Mouse (Mus musculus) induced T-regulatory cell, adult 2 months (primary cell): ENCODE measurements around the gene Fam45a.
A peak's percentile ranks its signal among the peaks of the same experiment; 100 is the strongest.
"Not testable (repeated sequence)": the region's sequence is repeated elsewhere in the genome, so short reads cannot be mapped to it uniquely, and the experiment has no call there.

ENCODE experiments used
- DNase-seq: peaks from one replicate; pipeline ENCODE4 v3.0.0-alpha.2; 2012; ENCODE audit warnings: low read depth

The Fam45a gene

GRCm38 (mm10) chr19:60845731-60846130 lies 34.3 kb downstream of the Fam45a start:
- no peak for DNase-seq

DNA sequence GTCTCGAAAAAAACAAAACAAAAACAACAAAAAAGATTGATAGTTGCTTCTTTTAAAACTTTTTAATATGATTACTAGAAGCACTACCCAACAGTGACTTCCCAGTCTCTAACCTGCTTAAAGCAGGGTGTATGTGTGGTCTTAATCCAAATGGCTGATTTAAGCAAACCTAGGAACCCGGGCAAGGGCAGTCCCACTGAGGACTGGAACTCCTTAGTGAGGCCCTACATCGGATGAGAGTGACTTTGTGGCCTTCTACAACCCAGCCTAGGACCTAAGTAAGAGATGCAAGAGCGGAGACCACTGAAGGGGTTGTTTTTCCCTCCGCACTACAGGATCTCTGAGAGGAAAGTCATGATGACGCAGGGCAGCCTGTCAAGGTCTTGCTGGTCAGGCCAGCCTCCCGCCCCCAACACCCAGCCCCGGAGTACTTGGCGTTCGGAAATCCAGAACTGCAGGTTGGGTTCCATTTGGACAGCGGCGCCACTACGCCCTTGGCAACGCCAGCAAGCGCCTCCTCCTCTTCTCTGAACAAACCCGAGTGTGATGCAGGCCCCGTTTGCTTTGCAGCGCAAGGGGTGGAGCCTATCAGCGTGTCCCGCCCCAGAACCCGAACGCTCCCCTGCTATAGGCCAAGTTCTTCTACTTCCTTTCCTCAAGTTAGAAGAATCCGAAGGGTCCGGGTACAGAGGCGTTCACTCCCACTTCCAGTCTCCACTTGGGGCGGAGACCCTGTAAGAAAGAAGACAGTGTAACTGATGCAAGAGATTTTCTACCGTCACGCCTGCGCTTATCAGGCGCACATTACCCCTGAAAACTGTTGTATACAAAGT lies 49.7 kb downstream of the Fam45a start, which contains the start of gene Sfxn4:
Sfxn4 (minus strand) TSS at position 612 of the 833 bp plus-strand sequence.
- DNase-seq: peak; percentile 94

- DNase-seq: not testable (repeated sequence)
These were observed 54.8 kb downstream of the Fam45a start for GRCm38 (mm10) chr19:60866169-60866568.

GRCm38 (mm10) chr19:60870489-60870888 lies 59.1 kb downstream of the Fam45a start:
- peak; percentile 37 for DNase-seq

DNA sequence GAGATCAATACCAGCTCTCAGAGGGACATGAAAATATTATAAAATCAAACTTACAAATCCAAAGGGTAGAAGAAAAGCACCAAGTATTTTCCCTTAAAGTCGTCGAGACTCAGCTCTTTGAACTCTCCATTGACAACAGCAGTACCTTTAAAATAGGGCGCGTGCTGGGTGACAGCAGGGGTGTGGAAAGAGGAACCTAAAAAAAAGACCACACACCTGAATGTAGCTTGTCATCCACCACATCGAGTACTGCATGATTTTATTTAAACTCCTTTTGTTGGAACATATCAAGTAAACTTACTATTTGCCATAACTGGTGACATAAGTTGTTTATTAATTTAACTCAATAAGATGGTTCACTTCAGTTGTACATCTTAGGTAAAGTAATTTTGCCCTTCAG lies 60.0 kb downstream of the Fam45a start:
- DNase-seq: no peak

DNA sequence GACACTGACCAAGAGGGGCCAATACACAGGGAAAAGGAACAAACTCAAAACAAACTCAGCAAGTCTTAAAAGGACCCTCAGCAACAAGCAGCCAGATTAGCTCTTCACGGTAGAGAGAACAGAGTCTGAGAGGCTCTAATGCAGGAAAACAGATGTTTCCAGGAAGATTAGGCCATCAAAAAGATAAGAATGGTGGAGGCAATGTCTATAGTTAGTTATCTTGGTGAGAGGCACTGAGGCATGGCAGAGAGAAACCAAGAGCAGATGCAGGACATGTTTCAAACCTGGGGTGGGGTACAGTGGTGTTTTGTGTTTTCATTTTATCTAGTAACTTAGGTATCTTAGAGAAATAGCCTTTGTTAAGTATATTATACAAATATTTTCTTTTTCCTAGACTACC lies 60.9 kb downstream of the Fam45a start:
- DNase-seq: no peak

DNA sequence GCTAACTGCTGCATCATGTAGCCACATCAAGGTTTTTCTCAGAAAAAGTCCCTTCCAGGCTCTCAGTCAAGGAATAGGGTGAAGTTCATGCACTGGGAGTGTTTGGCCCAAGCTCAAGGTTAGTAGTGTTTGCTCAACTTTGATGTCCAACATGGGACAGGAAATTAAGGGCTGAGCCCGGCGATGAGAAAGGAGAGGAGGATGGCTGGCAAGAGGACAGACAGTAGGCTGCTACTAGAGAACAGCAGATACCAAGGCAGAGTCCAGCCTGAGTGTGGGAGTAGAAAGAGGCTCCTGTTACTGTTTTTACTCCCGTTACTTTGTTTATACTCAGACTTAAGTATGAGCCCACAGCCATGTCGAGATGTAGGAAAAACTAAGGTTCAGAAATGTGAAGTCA lies 62.1 kb downstream of the Fam45a start:
- peak; percentile 38 for DNase-seq

DNA sequence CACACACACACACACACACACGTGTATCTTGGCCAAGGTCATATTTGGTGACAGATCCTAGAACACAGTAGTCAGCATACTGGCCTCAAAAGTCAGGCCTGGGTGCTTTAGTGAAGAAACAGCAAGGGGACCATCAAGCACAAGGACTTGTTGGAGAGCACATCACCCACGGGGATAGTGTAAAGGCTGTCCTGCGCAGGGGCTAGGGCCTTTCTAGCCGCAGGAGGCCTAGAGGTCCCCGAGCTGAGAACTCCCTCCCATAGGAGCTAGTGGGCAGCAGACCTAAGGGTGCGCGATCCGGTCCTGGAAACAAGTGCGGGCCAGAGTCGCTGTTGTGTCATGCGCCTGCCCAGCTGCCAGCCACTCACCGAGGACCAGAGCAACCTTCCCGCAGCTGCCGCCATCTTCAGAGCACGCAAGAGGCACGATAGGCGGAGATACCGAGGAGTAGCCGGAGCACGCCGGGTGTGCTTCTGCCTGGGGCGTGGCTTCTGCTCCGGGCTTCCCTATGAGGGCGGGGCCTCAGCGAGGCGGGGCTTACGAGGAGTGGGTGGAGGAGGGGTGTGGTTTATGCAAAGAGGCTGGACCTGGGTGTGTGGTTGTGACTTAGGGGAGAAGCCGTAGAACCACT lies 62.8 kb downstream of the Fam45a start, which contains the start of gene Prdx3:
Prdx3 (minus strand) TSS at position 493 of the 631 bp plus-strand sequence.
- peak; percentile 97 for DNase-seq

GRCm38 (mm10) chr19:60883129-60883528 lies 71.7 kb downstream of the Fam45a start:
- DNase-seq: no peak
